Comparison of ENCODE assay signal across 26 mouse cellular contexts in genomic region chr1:81739392-81739791, GRCm38 (mm10).
A peak's percentile ranks its signal among the peaks of the same experiment; 100 is the strongest.
DNase-seq lines count a peak whose midpoint lies in the region; ATAC-seq and TF ChIP-seq lines count a peak whose summit lies in the region.
"Had no signal": no experiment of that assay in that cellular context is flagged by ENCODE, and none has a peak within 500 bp of the region (broad histone marks: within the 10 kb centered on the region; RNA-seq: fewer than 3 reads in every experiment).

No protein-coding gene starts in this region.

- no peak for TF ChIP-seq POLR2A in embryonic fibroblast, embryonic 13.5 days (IDR thresholded peaks at IDR 0.05; ENCODE audit: low read depth, low read length)

- no peak for TF ChIP-seq CTCF in embryonic fibroblast, embryonic 13.5 days (IDR thresholded peaks at IDR 0.05; ENCODE audit: borderline replicate concordance, insufficient read depth, low read length)

- H3K27ac ChIP-seq in embryonic facial prominence, embryonic 14.5 days (replicated peaks; ENCODE audit: low read depth, low read length), result no peak overlapping the region
- H3K27ac ChIP-seq in embryonic facial prominence, embryonic 10.5 days (replicated peaks), result no peak overlapping the region
- no peak overlapping the region for H3K27ac ChIP-seq in heart, embryonic 12.5 days (ENCODE audit: poor library complexity, severe bottlenecking)
- peak overlapping the region; percentile 80 for H3K27ac ChIP-seq in embryonic fibroblast, embryonic 13.5 days (ENCODE audit: insufficient read depth, low read length)
- H3K27ac ChIP-seq: embryonic facial prominence, embryonic 12.5 days; heart, adult 2 months; heart, embryonic 13.5 days; hindbrain, embryonic 15.5 days; limb, embryonic 13.5 days; lung, embryonic 15.5 days; midbrain, embryonic 12.5 days; stomach, postnatal 0 days had no signal

- peak; percentile 45; the same call in 1 of the 2 replicates for ATAC-seq in embryonic facial prominence, embryonic 14.5 days (ENCODE audit: low read depth)
- ATAC-seq in heart, embryonic 12.5 days (ENCODE audit: insufficient number of reproducible peaks, low FRiP score), result no peak
- ATAC-seq: Patski had no signal

- 51% methylated on average over 3 of the region's 3 CpGs for WGBS in embryonic facial prominence, embryonic 14.5 days
- 52% methylated on average over 3 of the region's 3 CpGs for WGBS in embryonic facial prominence, embryonic 10.5 days
- WGBS in heart, embryonic 12.5 days, result 70% methylated on average over 3 of the region's 3 CpGs

- peaks cover 4% of the 10 kb centered on the region for H3K4me1 ChIP-seq in embryonic facial prominence, embryonic 14.5 days (ENCODE audit: control insufficient read depth, insufficient read depth, low read length)
- peaks cover 19% of the 10 kb centered on the region for H3K4me1 ChIP-seq in embryonic facial prominence, embryonic 10.5 days
- H3K4me1 ChIP-seq in heart, embryonic 12.5 days (replicated peaks), result peaks cover 8% of the 10 kb centered on the region
- H3K4me1 ChIP-seq in embryonic fibroblast, embryonic 13.5 days (ENCODE audit: control insufficient read depth, insufficient read depth, low read length), result peaks cover 16% of the 10 kb centered on the region

- no peak overlapping the region for H3K4me2 ChIP-seq in embryonic facial prominence, embryonic 14.5 days (ENCODE audit: low read depth, low read length)
- H3K4me2 ChIP-seq in heart, embryonic 12.5 days, result no peak overlapping the region
- H3K4me2 ChIP-seq: embryonic facial prominence, embryonic 12.5 days; heart, embryonic 13.5 days; hindbrain, embryonic 15.5 days; limb, embryonic 13.5 days; liver, embryonic 11.5 days; lung, embryonic 15.5 days; midbrain, embryonic 12.5 days had no signal

- H3K9ac ChIP-seq in embryonic facial prominence, embryonic 14.5 days (ENCODE audit: low read depth, low read length), result no peak overlapping the region
- no peak overlapping the region for H3K9ac ChIP-seq in heart, embryonic 12.5 days
- H3K9ac ChIP-seq: embryonic facial prominence, embryonic 12.5 days; heart, embryonic 13.5 days; hindbrain, embryonic 15.5 days; limb, embryonic 13.5 days; lung, embryonic 15.5 days; midbrain, embryonic 12.5 days had no signal

- H3K27me3 ChIP-seq in embryonic facial prominence, embryonic 14.5 days (replicated peaks; ENCODE audit: control insufficient read depth, insufficient read depth, low read length), result no peaks in the 10 kb centered on the region
- no peaks in the 10 kb centered on the region for H3K27me3 ChIP-seq in embryonic facial prominence, embryonic 10.5 days (replicated peaks; ENCODE audit: low read depth, poor library complexity, severe bottlenecking)
- no peaks in the 10 kb centered on the region for H3K27me3 ChIP-seq in heart, embryonic 12.5 days (replicated peaks)
- H3K27me3 ChIP-seq: embryonic facial prominence, embryonic 12.5 days; heart, embryonic 13.5 days; hindbrain, embryonic 15.5 days; limb, embryonic 13.5 days; lung, embryonic 15.5 days; midbrain, embryonic 12.5 days; Patski had no signal

- no peaks in the 10 kb centered on the region for H3K9me3 ChIP-seq in embryonic facial prominence, embryonic 14.5 days (ENCODE audit: control insufficient read depth, low read length)
- no peaks in the 10 kb centered on the region for H3K9me3 ChIP-seq in embryonic facial prominence, embryonic 10.5 days
- H3K9me3 ChIP-seq in heart, embryonic 12.5 days (replicated peaks), result no peaks in the 10 kb centered on the region
- H3K9me3 ChIP-seq: embryonic facial prominence, embryonic 12.5 days; heart, embryonic 13.5 days; hindbrain, embryonic 15.5 days; limb, embryonic 13.5 days; lung, embryonic 15.5 days; midbrain, embryonic 12.5 days had no signal

- H3K4me3 ChIP-seq in embryonic facial prominence, embryonic 14.5 days (ENCODE audit: low read depth, low read length), result no peak overlapping the region
- no peak overlapping the region for H3K4me3 ChIP-seq in embryonic facial prominence, embryonic 10.5 days
- no peak overlapping the region for H3K4me3 ChIP-seq in heart, embryonic 12.5 days
- no peak overlapping the region for H3K4me3 ChIP-seq in embryonic fibroblast, embryonic 13.5 days (ENCODE audit: insufficient read depth, low read length)
- H3K4me3 ChIP-seq: embryonic facial prominence, embryonic 12.5 days; heart, adult 2 months; heart, embryonic 13.5 days; hindbrain, embryonic 15.5 days; limb, embryonic 13.5 days; lung, embryonic 15.5 days; midbrain, embryonic 12.5 days had no signal

- peak; percentile 30 for DNase-seq in embryonic facial prominence, embryonic 14.5 days (ENCODE audit: low spot score)
- DNase-seq in embryonic facial prominence, embryonic 10.5 days (ENCODE audit: low spot score), result no peak
- DNase-seq in heart, adult 11 months, result peak; percentile 71
- peak; percentile 29 for DNase-seq in embryo, embryonic 10 days (ENCODE audit: low spot score)
- DNase-seq in frontal cortex, postnatal 14 days (ENCODE audit: low spot score in 2 of 2), result no peak
- DNase-seq in retina, postnatal 1 day, result no peak
- DNase-seq: cerebellum, adult 11-12 months; cerebellum, adult 9-11 months; kidney, adult 2 months; kidney, postnatal 4 days; right cerebral cortex, postnatal 4 days; thymus, adult 18-20 months; thymus, postnatal 25 days had no signal

- H3K36me3 ChIP-seq in embryonic facial prominence, embryonic 14.5 days (ENCODE audit: control insufficient read depth, insufficient read depth, low read length), result no peaks in the 10 kb centered on the region
- H3K36me3 ChIP-seq in embryonic facial prominence, embryonic 10.5 days (replicated peaks), result no peaks in the 10 kb centered on the region
- no peaks in the 10 kb centered on the region for H3K36me3 ChIP-seq in heart, embryonic 12.5 days
- H3K36me3 ChIP-seq: embryonic facial prominence, embryonic 12.5 days; G1E; heart, embryonic 13.5 days; hindbrain, embryonic 15.5 days; limb, embryonic 13.5 days; lung, embryonic 15.5 days; midbrain, embryonic 12.5 days had no signal

Comparison
In these comparisons a context has a peak if more than half of its experiments do, and no peak if none do; other contexts are left out.
1. DNase-seq: peak in embryonic facial prominence, embryonic 14.5 days (single experiment), heart, adult 11 months (single experiment) and embryo, embryonic 10 days (single experiment); none in embryonic facial prominence, embryonic 10.5 days (single experiment), frontal cortex, postnatal 14 days (0 of 2) and retina, postnatal 1 day (single experiment).